Mouse (Mus musculus) kidney, embryonic 14.5 days (tissue): ENCODE data around the gene Ensa. TPM values are rescaled to one million over a fixed set of nuclear protein-coding genes. Genes with fewer than 3 reads are reported as not detected.

Experiments
- ATAC-seq: fragments of 200-750 bp; cut with Nextera tagmentation; 2 replicates; pipeline ENCODE4 v1.8.0; 2017; ENCODE audit warnings: moderate number of reproducible peaks, mild to moderate bottlenecking, moderate TSS enrichment, moderate library complexity; ENCODE audit not compliant: low FRiP score, low TSS enrichment
- H3K27ac ChIP-seq: fragments of 300-500 bp; sonication (generic); 2 replicates; pipeline ENCODE4 v1.5.1; 2014; ENCODE audit warnings: low read depth, mild to moderate bottlenecking, low read length, moderate library complexity, mixed read lengths
- H3K27me3 ChIP-seq: fragments of 300-500 bp; sonication (generic); 2 replicates; pipeline ENCODE4 v1.6.1; 2014; ENCODE audit warnings: mild to moderate bottlenecking, low read length; ENCODE audit not compliant: control insufficient read depth, insufficient read depth
- H3K36me3 ChIP-seq: fragments of 300-500 bp; sonication (generic); 2 replicates; pipeline ENCODE4 v1.6.1; 2014; ENCODE audit warnings: low read length, mixed read lengths; ENCODE audit not compliant: control insufficient read depth, insufficient read depth
- H3K4me1 ChIP-seq: fragments of 300-500 bp; sonication (generic); 2 replicates; pipeline ENCODE4 v1.6.1; 2014; ENCODE audit warnings: low read length, mixed read lengths; ENCODE audit not compliant: control insufficient read depth, insufficient read depth
- H3K4me2 ChIP-seq: fragments of 300-500 bp; sonication (generic); replicated peaks from 2 replicates; pipeline ENCODE4 v1.6.1; 2014; ENCODE audit warnings: low read depth, mild to moderate bottlenecking, low read length
- H3K4me3 ChIP-seq: fragments of 300-500 bp; sonication (generic); 2 replicates; pipeline ENCODE4 v1.5.1; 2014; ENCODE audit warnings: mild to moderate bottlenecking, low read length
- H3K9ac ChIP-seq: fragments of 300-500 bp; sonication (generic); 2 replicates; pipeline ENCODE4 v1.6.1; 2014; ENCODE audit warnings: low read depth, mild to moderate bottlenecking, low read length, moderate library complexity
- H3K9me3 ChIP-seq: fragments of 300-500 bp; sonication (generic); 2 replicates; pipeline ENCODE4 v1.6.1; 2016; ENCODE audit warnings: low read length; ENCODE audit not compliant: control insufficient read depth
- WGBS: fragments of 180-500 bp; shearing (Covaris S2); extraction: QIAGEN DNeasy Blood & Tissue Kit; methylation state at CpG from one replicate; pipeline ENCODE4 v1.1.7; 2014; 5-methylcytosine and 5-hydroxymethylcytosine counted together
- polyA plus RNA-seq: library from polyadenylated mRNA; unstranded; fragments of >200 nt; fragmentation: Nextera tagmentation; extraction: Ambion mirVana; gene quantifications from 2 replicates; pipeline ENCODE4 v1.2.1, GENCODE M21; 2014

Ensa gene
- polyA plus RNA-seq: 64.0 and 66.9 TPM in 2 replicates

DNA sequence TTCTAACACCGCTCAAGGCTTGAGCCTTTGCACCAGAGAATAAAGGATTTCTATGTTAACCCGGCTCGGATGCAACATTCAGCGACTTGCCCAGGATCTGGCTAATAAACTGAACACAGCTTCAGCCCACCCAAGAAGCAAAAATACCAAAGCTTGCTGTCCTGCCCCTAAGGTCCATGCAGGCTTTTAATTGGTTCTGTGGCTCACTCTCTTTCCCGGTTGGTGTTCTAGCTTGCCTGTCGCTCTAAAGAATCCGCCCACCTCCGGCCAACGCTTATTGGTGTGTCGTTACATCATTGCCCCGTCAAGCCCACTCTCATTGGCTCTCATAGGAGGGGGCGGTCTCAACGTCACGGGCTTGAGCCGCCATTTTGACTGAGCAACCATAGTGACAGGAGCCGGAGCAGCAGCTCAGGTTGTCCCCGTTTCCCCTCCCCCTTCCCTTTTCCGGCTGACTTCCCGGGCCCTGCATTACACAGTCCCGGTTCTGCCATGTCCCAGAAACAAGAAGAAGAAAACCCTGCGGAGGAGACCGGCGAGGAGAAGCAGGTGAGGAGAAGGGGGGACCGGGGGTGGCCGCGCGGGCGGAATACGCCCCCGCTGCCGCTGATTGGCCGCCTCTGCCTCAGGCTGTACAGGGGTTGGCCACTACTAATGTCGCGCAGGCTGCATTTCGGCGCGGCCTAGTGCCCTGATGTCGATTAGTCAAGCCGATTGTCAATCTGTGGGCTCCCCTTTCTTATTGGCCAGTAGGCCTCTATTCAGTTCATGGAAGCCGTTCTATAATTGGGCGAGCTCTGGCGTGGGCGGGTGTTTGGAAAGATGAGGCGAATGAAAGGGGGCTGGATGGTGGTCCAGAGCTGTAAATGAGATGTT lies at the start of gene Ensa:
TSS of gene Ensa (plus strand) at position 366 of the 876 bp plus-strand sequence.
- WGBS: under 1% methylated on average over 44 of the region's 44 CpGs

DNA sequence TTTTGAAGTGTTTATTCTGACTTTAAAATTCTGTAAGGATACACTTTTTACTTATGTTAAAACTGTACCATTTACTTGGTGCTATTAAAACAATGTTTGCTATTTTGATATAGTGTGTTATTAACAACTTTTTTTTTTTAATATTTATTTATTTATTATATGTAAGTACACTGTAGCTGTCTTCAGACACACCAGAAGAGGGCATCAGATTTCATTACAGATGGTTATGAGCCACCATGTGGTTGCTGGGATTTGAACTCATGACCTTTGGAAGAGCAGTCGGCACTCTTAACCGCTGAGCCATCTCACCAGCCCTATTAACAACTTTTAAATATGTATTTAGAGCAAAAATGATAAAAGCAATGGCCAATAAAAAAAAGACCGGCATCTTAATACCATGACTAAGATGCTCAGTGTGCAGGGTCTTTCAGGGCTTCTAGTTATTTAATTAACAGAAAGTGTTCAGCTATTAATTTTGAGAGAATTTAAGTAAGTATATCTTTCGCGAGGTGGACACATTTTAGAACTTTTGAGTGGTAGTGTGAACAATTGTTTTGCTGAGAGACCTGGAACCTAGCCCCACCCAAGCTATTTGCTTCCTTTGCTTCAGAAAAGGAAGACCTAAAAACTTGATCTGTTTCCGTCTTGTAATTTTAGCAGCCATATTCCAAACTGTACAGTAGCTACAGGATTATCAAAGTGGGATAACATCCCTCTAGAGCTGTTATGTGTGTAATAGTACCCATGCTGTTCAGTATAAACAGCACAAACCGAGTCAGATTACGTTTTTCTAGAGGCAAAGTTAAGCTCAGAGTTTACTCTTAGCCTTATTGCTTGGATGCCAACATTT lies 36.8 kb upstream of the Ensa start:
- Histone ChIP-seq H3K27me3 (no peaks in the 10 kb centered on the region), H3K9ac (peak overlapping the region; percentile 23; the same call in 1 of the 2 replicates), H3K4me3 (peak overlapping the region; percentile 76), H3K9me3 (no peaks in the 10 kb centered on the region), H3K36me3 (peaks cover 10% of the 10 kb centered on the region; the same call in 1 of the 2 replicates), H3K4me2 (peak overlapping the region; percentile 58), H3K27ac (peak overlapping the region; percentile 51; the same call in 1 of the 2 replicates), H3K4me1 (0 out of 2 replicates have a peak, but pooled peaks cover 3% of the 10 kb centered on the region)
- no peak for ATAC-seq
- 55% methylated on average over 8 of the region's 8 CpGs for WGBS

More for the DNA sequence above, at the start of gene Ensa:
- Histone ChIP-seq H3K9ac (peak within 1 kb of the TSS; percentile 66), H3K27ac (peak within 1 kb of the TSS; percentile 87), H3K4me2 (peak within 1 kb of the TSS; percentile 60), H3K4me1 (no peaks in the 10 kb centered on the region), H3K36me3 (peaks cover 35% of the 10 kb centered on the region), H3K9me3 (no peaks in the 10 kb centered on the region), H3K27me3 (no peaks in the 10 kb centered on the region), H3K4me3 (peak within 1 kb of the TSS; percentile 65)
- ATAC-seq: peak; percentile 99

DNA sequence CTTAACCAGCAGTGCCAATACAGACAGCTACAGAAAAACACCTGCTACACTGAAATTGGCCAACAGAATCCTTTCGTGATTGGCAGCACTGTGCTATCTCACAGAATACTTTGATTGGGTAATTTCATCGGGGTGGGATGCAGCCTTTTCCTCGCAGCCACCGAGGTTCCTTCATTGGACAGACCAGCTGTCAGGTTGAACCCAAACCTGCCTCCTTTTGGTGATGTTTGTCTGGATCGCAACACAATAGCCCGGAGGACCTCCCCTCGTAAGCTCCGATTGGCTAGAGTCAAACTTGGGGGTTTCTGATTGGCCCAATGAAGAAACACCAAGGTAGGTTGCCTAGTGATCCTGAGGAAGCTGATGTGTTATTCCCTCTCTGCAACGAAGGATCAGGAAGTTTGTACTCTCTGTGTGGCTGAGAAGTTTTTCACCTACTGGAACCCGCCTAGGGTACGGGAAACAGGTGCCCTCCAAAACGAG lies 36.1 kb upstream of the Ensa start, which contains the start of gene Golph3l:
TSS of gene Golph3l (plus strand) at position 331 of the 483 bp plus-strand sequence.
- under 1% methylated on average over 12 of the region's 12 CpGs for WGBS
- H3K4me2 ChIP-seq: peak within 1 kb of the TSS; percentile 58
- ATAC-seq: peak; percentile 100

GRCm38 (mm10) chr3:95598734-95599133 lies 26.1 kb upstream of the Ensa start:
- no peaks in the 10 kb centered on the region for H3K4me1 ChIP-seq

More for the DNA sequence above, 36.1 kb upstream of the Ensa start, which contains the start of gene Golph3l:
- H3K9ac ChIP-seq: peak within 1 kb of the TSS; percentile 40; the same call in 1 of the 2 replicates
- no peaks in the 10 kb centered on the region for H3K9me3 ChIP-seq
- peak within 1 kb of the TSS; percentile 76 for H3K4me3 ChIP-seq
- peaks cover 16% of the 10 kb centered on the region for H3K36me3 ChIP-seq
- H3K27ac ChIP-seq: peak within 1 kb of the TSS; percentile 51
- H3K27me3 ChIP-seq: no peaks in the 10 kb centered on the region
- H3K4me1 ChIP-seq: 0 out of 2 replicates have a peak, but pooled peaks cover 3% of the 10 kb centered on the region

GRCm38 (mm10) chr3:95601287-95601686 lies 23.5 kb upstream of the Ensa start:
- Histone ChIP-seq H3K4me2 (no peak overlapping the region), H3K4me1 (no peaks in the 10 kb centered on the region), H3K36me3 (peaks cover 8% of the 10 kb centered on the region), H3K9ac (no peak overlapping the region), H3K27ac (no peak overlapping the region), H3K4me3 (no peak overlapping the region), H3K27me3 (no peaks in the 10 kb centered on the region), H3K9me3 (no peaks in the 10 kb centered on the region)
- WGBS: 83% methylated on average over 3 of the region's 3 CpGs
- no peak for ATAC-seq

More at GRCm38 (mm10) chr3:95598734-95599133, 26.1 kb upstream of the Ensa start:
- no peak for ATAC-seq
- peaks cover 22% of the 10 kb centered on the region for H3K36me3 ChIP-seq
- no peaks in the 10 kb centered on the region for H3K9me3 ChIP-seq
- H3K4me2 ChIP-seq: no peak overlapping the region
- H3K9ac ChIP-seq: no peak overlapping the region
- no peak overlapping the region for H3K27ac ChIP-seq
- H3K27me3 ChIP-seq: no peaks in the 10 kb centered on the region
- no peak overlapping the region for H3K4me3 ChIP-seq

DNA sequence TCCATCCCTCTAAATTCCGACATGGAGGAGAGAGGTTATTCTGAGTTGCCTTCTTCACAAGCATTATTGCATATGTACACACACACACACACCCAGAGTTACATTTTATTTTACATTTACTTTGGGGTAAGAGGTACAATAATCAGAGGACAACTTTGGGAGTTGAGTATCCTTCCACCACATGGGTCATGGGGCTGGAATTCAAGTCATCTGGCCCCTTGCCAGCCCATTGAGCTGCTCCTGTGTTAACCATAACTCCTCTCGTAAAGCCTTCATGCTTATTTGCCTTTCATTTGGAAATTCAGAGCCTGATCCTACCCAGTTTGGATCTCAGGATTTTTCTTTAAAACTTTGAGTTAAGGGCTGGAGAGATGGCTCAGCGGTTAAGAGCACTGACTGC lies 18.7 kb upstream of the Ensa start:
- no peaks in the 10 kb centered on the region for H3K4me1 ChIP-seq

DNA sequence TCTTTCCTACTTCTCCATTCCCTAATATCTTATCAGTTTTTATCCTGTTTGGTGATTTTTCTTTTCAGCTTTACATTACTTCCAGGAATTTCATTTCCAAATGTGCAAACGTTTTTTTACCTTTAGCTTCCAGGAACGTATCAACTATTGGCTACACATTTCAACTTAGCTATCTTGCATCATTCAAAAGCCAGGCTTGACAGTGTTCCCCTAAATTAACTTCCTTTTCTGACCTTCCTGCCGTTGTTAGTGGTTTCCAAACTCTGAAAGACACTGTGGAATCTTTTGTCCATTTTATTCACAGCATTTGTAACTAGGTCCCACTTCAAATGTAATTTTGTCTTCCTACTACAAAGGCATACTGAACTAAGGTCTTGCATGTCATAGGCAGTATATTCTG lies 15.6 kb upstream of the Ensa start:
- no peak overlapping the region for H3K27ac ChIP-seq
- no peaks in the 10 kb centered on the region for H3K4me1 ChIP-seq
- WGBS: 72% methylated on average over 3 of the region's 3 CpGs

More for the DNA sequence above, 18.7 kb upstream of the Ensa start:
- ATAC-seq: no peak
- no peak overlapping the region for H3K4me3 ChIP-seq
- H3K4me2 ChIP-seq: no peak overlapping the region
- H3K9ac ChIP-seq: no peak overlapping the region
- no peak overlapping the region for H3K27ac ChIP-seq
- peaks cover 27% of the 10 kb centered on the region for H3K36me3 ChIP-seq
- H3K27me3 ChIP-seq: no peaks in the 10 kb centered on the region
- H3K9me3 ChIP-seq: no peaks in the 10 kb centered on the region
- 90% methylated on average over 3 of the region's 3 CpGs for WGBS

GRCm38 (mm10) chr3:95613996-95614395 lies 10.8 kb upstream of the Ensa start:
- Histone ChIP-seq H3K4me3 (no peak overlapping the region), H3K27me3 (no peaks in the 10 kb centered on the region), H3K36me3 (peaks cover 41% of the 10 kb centered on the region), H3K9ac (no peak overlapping the region), H3K4me1 (no peaks in the 10 kb centered on the region), H3K9me3 (no peaks in the 10 kb centered on the region), H3K4me2 (no peak overlapping the region), H3K27ac (no peak overlapping the region)
- no peak for ATAC-seq
- WGBS: 100% methylated on average over 1 of the region's 1 CpGs

More for the DNA sequence above, 15.6 kb upstream of the Ensa start:
- no peak for ATAC-seq
- Histone ChIP-seq H3K36me3 (peaks cover 29% of the 10 kb centered on the region), H3K9ac (no peak overlapping the region), H3K27me3 (no peaks in the 10 kb centered on the region), H3K9me3 (no peaks in the 10 kb centered on the region), H3K4me3 (no peak overlapping the region), H3K4me2 (no peak overlapping the region)
